Mouse (Mus musculus) intestine, embryonic 15.5 days (tissue): Measurements from ENCODE around the gene Aknad1. TPM values are rescaled to one million over a fixed set of nuclear protein-coding genes. Genes with fewer than 3 reads are reported as not detected.

ENCODE experiments used
- ATAC-seq: fragments of 200-750 bp; cut with Nextera tagmentation; 2 replicates; pipeline ENCODE4 v1.8.0; 2017; ENCODE audit warnings: moderate TSS enrichment, moderate library complexity
- H3K27ac ChIP-seq: fragments of 300-500 bp; sonication (generic); 2 replicates; pipeline ENCODE4 v1.5.1; 2015; ENCODE audit warnings: mild to moderate bottlenecking, inconsistent platforms
- H3K27me3 ChIP-seq: fragments of 300-500 bp; sonication (generic); replicated peaks from 2 replicates; pipeline ENCODE4 v1.6.1; 2015; ENCODE audit warnings: inconsistent platforms
- H3K36me3 ChIP-seq: fragments of 300-500 bp; sonication (generic); 2 replicates; pipeline ENCODE4 v1.6.1; 2015; ENCODE audit warnings: inconsistent platforms
- H3K4me1 ChIP-seq: fragments of 300-500 bp; sonication (generic); replicated peaks from 2 replicates; pipeline ENCODE4 v1.6.1; 2015; ENCODE audit warnings: inconsistent platforms
- H3K4me2 ChIP-seq: fragments of 300-500 bp; sonication (generic); replicated peaks from 2 replicates; pipeline ENCODE4 v1.6.1; 2015; ENCODE audit warnings: mild to moderate bottlenecking, inconsistent platforms
- H3K4me3 ChIP-seq: fragments of 300-500 bp; sonication (generic); replicated peaks from 2 replicates; pipeline ENCODE4 v1.5.1; 2015; ENCODE audit warnings: inconsistent platforms
- H3K9ac ChIP-seq: fragments of 300-500 bp; sonication (generic); 2 replicates; pipeline ENCODE4 v1.6.1; 2015; ENCODE audit warnings: inconsistent platforms
- H3K9me3 ChIP-seq: fragments of 300-500 bp; sonication (generic); 2 replicates; pipeline ENCODE4 v1.6.1; 2016; ENCODE audit warnings: inconsistent platforms
- WGBS: fragments of 180-500 bp; shearing (Covaris S2); methylation state at CpG from one replicate; pipeline ENCODE4 v1.1.7; 2015; 5-methylcytosine and 5-hydroxymethylcytosine counted together
- polyA plus RNA-seq: library from polyadenylated mRNA; unstranded; fragments of >200 nt; fragmentation: Nextera tagmentation; extraction: Ambion mirVana; gene quantifications from 2 replicates; pipeline ENCODE4 v1.2.1, GENCODE M21; 2015

Aknad1 gene
- polyA plus RNA-seq, 1 experiment from 2014 or later: 0.10 TPM

GRCm38 (mm10) chr3:108755542-108755941, 16.1 kb downstream of the Aknad1 start:
- H3K9me3 ChIP-seq: no peaks in the 10 kb centered on the region
- H3K9ac ChIP-seq: no peak overlapping the region
- WGBS: 86% methylated on average over 2 of the region's 2 CpGs
- ATAC-seq: no peak
- no peaks in the 10 kb centered on the region for H3K27me3 ChIP-seq
- no peaks in the 10 kb centered on the region for H3K36me3 ChIP-seq
- no peak overlapping the region for H3K27ac ChIP-seq
- H3K4me1 ChIP-seq: 0 out of 2 replicates have a peak, but pooled peaks cover 5% of the 10 kb centered on the region
- H3K4me3 ChIP-seq: no peak overlapping the region
- no peak overlapping the region for H3K4me2 ChIP-seq

- no peak overlapping the region for H3K4me3 ChIP-seq
- no peaks in the 10 kb centered on the region for H3K36me3 ChIP-seq
- H3K27ac ChIP-seq: no peak overlapping the region
- no peaks in the 10 kb centered on the region for H3K27me3 ChIP-seq
- 0 out of 2 replicates have a peak, but pooled peaks cover 5% of the 10 kb centered on the region for H3K4me1 ChIP-seq
- no peak overlapping the region for H3K9ac ChIP-seq
- 86% methylated on average over 1 of the region's 1 CpGs for WGBS
- H3K4me2 ChIP-seq: no peak overlapping the region
- ATAC-seq: no peak
- no peaks in the 10 kb centered on the region for H3K9me3 ChIP-seq
Observed at GRCm38 (mm10) chr3:108756131-108756530, 16.7 kb downstream of the Aknad1 start.

- Histone ChIP-seq H3K4me1 (0 out of 2 replicates have a peak, but pooled peaks cover 5% of the 10 kb centered on the region), H3K4me3 (no peak overlapping the region), H3K4me2 (no peak overlapping the region), H3K27ac (no peak overlapping the region), H3K9me3 (no peaks in the 10 kb centered on the region), H3K36me3 (no peaks in the 10 kb centered on the region), H3K9ac (no peak overlapping the region), H3K27me3 (no peaks in the 10 kb centered on the region)
- ATAC-seq: no peak
- WGBS: 64% methylated on average over 9 of the region's 9 CpGs
Observed at GRCm38 (mm10) chr3:108757570-108757969, 18.1 kb downstream of the Aknad1 start.

GRCm38 (mm10) chr3:108759566-108760420, 20.3 kb downstream of the Aknad1 start:
- no peaks in the 10 kb centered on the region for H3K9me3 ChIP-seq
- no peak overlapping the region for H3K4me3 ChIP-seq
- ATAC-seq: peak; percentile 69
- H3K4me2 ChIP-seq: no peak overlapping the region
- H3K36me3 ChIP-seq: no peaks in the 10 kb centered on the region
- H3K9ac ChIP-seq: no peak overlapping the region
- H3K4me1 ChIP-seq: 0 out of 2 replicates have a peak, but pooled peaks cover 5% of the 10 kb centered on the region
- H3K27me3 ChIP-seq: no peaks in the 10 kb centered on the region
- 53% methylated on average over 11 of the region's 11 CpGs for WGBS
- H3K27ac ChIP-seq: peak overlapping the region; percentile 23

GRCm38 (mm10) chr3:108762597-108763111, 23.2 kb downstream of the Aknad1 start:
- H3K4me1 ChIP-seq: 0 out of 2 replicates have a peak, but pooled peaks cover 8% of the 10 kb centered on the region
- no peak for ATAC-seq
- no peaks in the 10 kb centered on the region for H3K9me3 ChIP-seq
- no peak overlapping the region for H3K4me2 ChIP-seq
- no peaks in the 10 kb centered on the region for H3K36me3 ChIP-seq
- H3K4me3 ChIP-seq: no peak overlapping the region
- no peak overlapping the region for H3K27ac ChIP-seq
- H3K9ac ChIP-seq: no peak overlapping the region
- no peaks in the 10 kb centered on the region for H3K27me3 ChIP-seq
- WGBS: 61% methylated on average over 7 of the region's 7 CpGs

GRCm38 (mm10) chr3:108763691-108764090, 24.2 kb downstream of the Aknad1 start:
- no peaks in the 10 kb centered on the region for H3K27me3 ChIP-seq
- no peak overlapping the region for H3K27ac ChIP-seq
- H3K4me3 ChIP-seq: no peak overlapping the region
- no peak overlapping the region for H3K4me2 ChIP-seq
- ATAC-seq: no peak
- WGBS: 62% methylated on average over 2 of the region's 2 CpGs
- H3K36me3 ChIP-seq: no peaks in the 10 kb centered on the region
- H3K9ac ChIP-seq: no peak overlapping the region
- H3K4me1 ChIP-seq: 0 out of 2 replicates have a peak, but pooled peaks cover 8% of the 10 kb centered on the region
- H3K9me3 ChIP-seq: no peaks in the 10 kb centered on the region

- ATAC-seq: peak; percentile 19; the same call in 1 of the 2 replicates
- 0 out of 2 replicates have a peak, but pooled peaks cover 8% of the 10 kb centered on the region for H3K4me1 ChIP-seq
- H3K9ac ChIP-seq: no peak overlapping the region
- 43% methylated on average over 7 of the region's 7 CpGs for WGBS
- H3K27ac ChIP-seq: no peak overlapping the region
- no peaks in the 10 kb centered on the region for H3K27me3 ChIP-seq
- H3K36me3 ChIP-seq: no peaks in the 10 kb centered on the region
- no peak overlapping the region for H3K4me2 ChIP-seq
- H3K4me3 ChIP-seq: no peak overlapping the region
- no peaks in the 10 kb centered on the region for H3K9me3 ChIP-seq
Observed at GRCm38 (mm10) chr3:108764976-108765375, 25.5 kb downstream of the Aknad1 start.

GRCm38 (mm10) chr3:108765476-108765875, 26.0 kb downstream of the Aknad1 start:
- Histone ChIP-seq H3K27ac (no peak overlapping the region), H3K4me3 (no peak overlapping the region), H3K36me3 (no peaks in the 10 kb centered on the region), H3K9me3 (no peaks in the 10 kb centered on the region), H3K9ac (no peak overlapping the region), H3K27me3 (no peaks in the 10 kb centered on the region), H3K4me2 (no peak overlapping the region), H3K4me1 (0 out of 2 replicates have a peak, but pooled peaks cover 3% of the 10 kb centered on the region)
- ATAC-seq: no peak
- WGBS: 82% methylated on average over 7 of the region's 7 CpGs

GRCm38 (mm10) chr3:108766943-108767342, 27.5 kb downstream of the Aknad1 start:
- Histone ChIP-seq H3K27ac (no peak overlapping the region), H3K9me3 (no peaks in the 10 kb centered on the region), H3K4me3 (no peak overlapping the region), H3K36me3 (no peaks in the 10 kb centered on the region), H3K9ac (no peak overlapping the region), H3K4me2 (no peak overlapping the region), H3K27me3 (no peaks in the 10 kb centered on the region), H3K4me1 (peaks cover 3% of the 10 kb centered on the region; the same call in 1 of the 2 replicates)
- ATAC-seq: no peak
- WGBS: 85% methylated on average over 7 of the region's 7 CpGs

GRCm38 (mm10) chr3:108767416-108767815, 28.0 kb downstream of the Aknad1 start:
- Histone ChIP-seq H3K9me3 (no peaks in the 10 kb centered on the region), H3K4me3 (no peak overlapping the region), H3K27me3 (no peaks in the 10 kb centered on the region), H3K9ac (no peak overlapping the region), H3K4me2 (no peak overlapping the region), H3K36me3 (no peaks in the 10 kb centered on the region), H3K4me1 (peaks cover 3% of the 10 kb centered on the region; the same call in 1 of the 2 replicates), H3K27ac (no peak overlapping the region)
- no peak for ATAC-seq
- 62% methylated on average over 10 of the region's 10 CpGs for WGBS

- Histone ChIP-seq H3K36me3 (no peaks in the 10 kb centered on the region), H3K27me3 (no peaks in the 10 kb centered on the region), H3K4me2 (no peak overlapping the region), H3K9ac (no peak overlapping the region), H3K4me1 (peaks cover 3% of the 10 kb centered on the region; the same call in 1 of the 2 replicates), H3K4me3 (no peak overlapping the region), H3K27ac (no peak overlapping the region), H3K9me3 (no peaks in the 10 kb centered on the region)
- ATAC-seq: peak; percentile 44
- 52% methylated on average over 6 of the region's 6 CpGs for WGBS
Observed at GRCm38 (mm10) chr3:108769547-108769946, 30.1 kb downstream of the Aknad1 start.

- Histone ChIP-seq H3K9ac (no peak overlapping the region), H3K4me1 (no peaks in the 10 kb centered on the region; the same call in 1 of the 2 replicates), H3K27me3 (no peaks in the 10 kb centered on the region), H3K4me3 (no peak overlapping the region), H3K4me2 (no peak overlapping the region), H3K36me3 (no peaks in the 10 kb centered on the region), H3K9me3 (no peaks in the 10 kb centered on the region), H3K27ac (peak overlapping the region; percentile 75)
- peak; percentile 78 for ATAC-seq
- WGBS: 23% methylated on average over 6 of the region's 6 CpGs
Observed at GRCm38 (mm10) chr3:108770725-108771368, 31.4 kb downstream of the Aknad1 start.
